Mouse (Mus musculus) layer of hippocampus, adult 9-10 months (tissue): Measurements from ENCODE around the gene Tmem260.
"Not testable (repeated sequence)": the region's sequence is repeated elsewhere in the genome, so short reads cannot be mapped to it uniquely, and the experiment has no call there.

Experiments used
- DNase-seq: peaks from one replicate; pipeline ENCODE4 v3.0.0; 2022; ENCODE audit warnings: low spot score

Gene Tmem260

GRCm38 (mm10) chr14:48445984-48446683, at the start of gene Tmem260:
Gene Tmem260 (plus strand): TSS chr14:48446124.
- peak; percentile 94 for DNase-seq

- DNase-seq = no peak
Measured at GRCm38 (mm10) chr14:48406086-48406485, 39.8 kb upstream of the Tmem260 start.

- no peak for DNase-seq
Measured at GRCm38 (mm10) chr14:48417064-48417463, 28.9 kb upstream of the Tmem260 start.

GRCm38 (mm10) chr14:48418264-48418663, 27.7 kb upstream of the Tmem260 start:
- DNase-seq = no peak

GRCm38 (mm10) chr14:48418672-48419071, 27.3 kb upstream of the Tmem260 start:
- no peak for DNase-seq

GRCm38 (mm10) chr14:48421476-48421875, 24.4 kb upstream of the Tmem260 start:
- DNase-seq = no peak

GRCm38 (mm10) chr14:48421996-48422395, 23.9 kb upstream of the Tmem260 start:
- DNase-seq = no peak

GRCm38 (mm10) chr14:48422436-48422835, 23.5 kb upstream of the Tmem260 start:
- DNase-seq = no peak

- DNase-seq = no peak
Measured at GRCm38 (mm10) chr14:48422901-48423300, 23.0 kb upstream of the Tmem260 start.

- no peak for DNase-seq
Measured at GRCm38 (mm10) chr14:48431978-48432377, 13.9 kb upstream of the Tmem260 start.

GRCm38 (mm10) chr14:48443796-48444195, 2.1 kb upstream of the Tmem260 start:
- no peak for DNase-seq

GRCm38 (mm10) chr14:48451966-48452407, 6.1 kb downstream of the Tmem260 start:
- no peak for DNase-seq

GRCm38 (mm10) chr14:48453411-48453810, 7.5 kb downstream of the Tmem260 start:
- no peak for DNase-seq

- no peak for DNase-seq
Measured at GRCm38 (mm10) chr14:48456305-48457092, 10.6 kb downstream of the Tmem260 start.

- DNase-seq = no peak
Measured at GRCm38 (mm10) chr14:48457288-48457938, 11.5 kb downstream of the Tmem260 start.

- DNase-seq = no peak
Measured at GRCm38 (mm10) chr14:48458901-48459300, 13.0 kb downstream of the Tmem260 start.

GRCm38 (mm10) chr14:48468339-48468738, 22.4 kb downstream of the Tmem260 start:
- DNase-seq = no peak

GRCm38 (mm10) chr14:48470742-48471487, 25.0 kb downstream of the Tmem260 start:
- DNase-seq = no peak

- peak; percentile 49 for DNase-seq
Measured at GRCm38 (mm10) chr14:48472179-48472578, 26.3 kb downstream of the Tmem260 start.

- DNase-seq = no peak
Measured at GRCm38 (mm10) chr14:48475370-48475769, 29.4 kb downstream of the Tmem260 start.

GRCm38 (mm10) chr14:48475834-48476233, 29.9 kb downstream of the Tmem260 start:
- not testable (repeated sequence) for DNase-seq

- no peak for DNase-seq
Measured at GRCm38 (mm10) chr14:48476278-48476677, 30.4 kb downstream of the Tmem260 start.
